Mouse (Mus musculus): ENCODE data around the gene Galnt14.

The Galnt14 gene

DNA sequence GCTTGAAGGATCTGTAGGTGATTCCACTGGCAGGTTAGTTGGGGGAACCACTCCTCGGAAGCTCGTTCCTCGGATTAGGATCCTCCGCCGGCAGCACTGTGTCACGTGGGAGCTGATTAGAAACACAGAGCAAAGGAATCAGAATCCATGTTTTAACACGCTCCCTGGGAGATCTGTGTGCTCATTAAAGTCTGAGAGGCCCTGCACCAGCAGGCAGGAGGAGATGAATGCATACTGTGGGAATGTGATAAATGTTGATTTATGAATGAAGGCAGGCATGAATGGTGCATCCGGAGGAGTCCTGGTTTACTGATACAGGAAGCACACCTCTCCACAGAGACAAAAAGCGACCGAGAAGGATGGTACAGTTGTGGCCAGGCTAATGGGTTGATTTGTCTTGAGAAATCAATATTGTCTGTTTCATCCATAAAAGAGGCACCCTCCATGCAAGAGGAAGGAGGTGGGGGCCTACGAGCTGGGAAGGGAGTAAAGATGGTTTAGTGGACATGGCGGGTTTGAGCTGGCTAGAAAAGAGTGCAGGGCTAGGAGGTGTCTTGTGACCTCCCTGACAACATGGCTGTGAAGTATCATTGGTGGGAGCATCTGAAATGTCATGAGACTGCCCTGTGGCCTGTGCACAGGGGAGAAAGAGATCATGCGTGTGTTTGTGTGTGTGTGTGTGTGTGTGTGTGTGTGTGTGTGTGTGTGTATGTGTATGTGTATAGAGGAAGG, 202.3 kb downstream of the Galnt14 start:
- no peak for DNase-seq (ENCODE audit: low spot score)

DNA sequence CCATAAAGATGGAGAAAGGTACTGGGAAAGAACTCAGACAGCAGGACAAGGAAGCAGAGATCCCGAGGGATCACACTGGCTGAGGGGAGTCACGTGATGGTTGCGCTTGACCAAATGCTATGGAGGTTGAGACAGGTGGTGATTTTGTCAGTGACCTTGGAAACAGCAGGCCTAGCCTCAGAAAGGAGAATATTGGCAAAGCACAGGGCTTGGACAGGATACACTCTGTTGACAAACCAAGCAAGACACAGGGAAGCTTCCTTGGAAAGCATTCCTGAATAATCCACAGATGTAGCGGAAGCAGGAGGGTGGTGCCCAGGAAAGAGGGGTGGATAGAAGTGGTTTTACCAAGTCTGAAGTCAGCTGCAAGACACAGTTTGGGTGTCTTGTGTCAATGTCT, 206.1 kb downstream of the Galnt14 start:
- DNase-seq (ENCODE audit: low spot score) = no peak

DNA sequence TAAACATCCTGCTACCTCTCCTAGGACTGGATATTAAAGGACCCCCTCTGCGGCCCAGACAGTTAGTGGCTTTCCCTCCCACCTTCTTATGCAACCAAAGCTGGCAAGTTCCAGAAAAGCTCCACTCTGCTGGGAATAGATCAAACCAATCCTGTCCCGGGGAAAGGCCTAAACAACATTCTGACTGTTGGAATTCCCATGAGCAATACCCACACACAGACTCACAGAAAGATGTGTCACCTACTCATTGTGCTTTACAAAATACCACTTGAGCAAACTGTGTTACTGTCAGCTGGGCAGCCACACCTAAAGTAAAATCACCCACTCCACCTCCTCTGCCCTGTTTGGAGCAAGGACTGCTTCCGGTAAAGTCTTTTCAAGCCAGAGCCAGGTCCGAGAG, 207.6 kb downstream of the Galnt14 start:
- no peak for DNase-seq (ENCODE audit: low spot score)

DNA sequence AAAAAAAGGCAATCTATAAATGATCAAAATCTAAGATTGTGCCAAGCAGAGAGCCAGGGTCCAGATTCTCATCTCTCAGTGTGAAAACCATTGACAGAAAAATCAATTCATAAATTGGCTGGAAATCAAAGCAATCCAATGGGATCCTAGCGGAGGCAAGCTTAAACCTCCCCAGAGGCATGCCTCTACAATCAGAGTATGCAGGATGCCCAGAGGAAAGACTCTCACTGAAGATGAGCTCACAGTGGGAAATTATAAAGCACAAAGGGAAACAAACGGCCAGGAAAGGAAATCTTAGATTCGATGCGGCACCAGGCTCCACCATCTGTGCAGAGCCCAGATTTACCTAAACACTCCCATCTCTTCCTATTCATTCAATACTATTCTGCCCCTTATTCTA, 220.7 kb downstream of the Galnt14 start:
- no peak for DNase-seq (ENCODE audit: low spot score)

DNA sequence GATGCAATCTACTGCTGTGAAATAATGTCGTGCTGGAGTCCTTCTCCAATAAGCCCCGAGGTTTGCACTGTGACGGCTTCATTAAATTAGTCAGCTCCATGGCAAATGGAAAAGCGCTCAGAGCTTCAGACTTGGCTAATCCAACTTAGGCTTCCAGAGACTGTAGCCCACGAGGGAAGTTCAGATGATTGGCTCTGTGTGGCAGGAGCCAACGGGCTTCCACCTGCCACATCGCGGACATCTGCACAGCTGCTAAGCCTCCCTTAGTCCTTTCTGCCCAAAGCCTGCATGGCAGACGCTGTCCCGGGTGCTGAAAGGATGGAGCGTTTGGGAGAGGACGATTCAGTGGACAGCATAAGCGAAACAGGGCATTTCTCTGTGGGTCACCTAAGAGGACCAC, 222.5 kb downstream of the Galnt14 start:
- no peak for DNase-seq (ENCODE audit: low spot score)

- no peak for DNase-seq (ENCODE audit: low spot score)
Observed at GRCm38 (mm10) chr17:73487380-73487779, 222.9 kb downstream of the Galnt14 start.

DNA sequence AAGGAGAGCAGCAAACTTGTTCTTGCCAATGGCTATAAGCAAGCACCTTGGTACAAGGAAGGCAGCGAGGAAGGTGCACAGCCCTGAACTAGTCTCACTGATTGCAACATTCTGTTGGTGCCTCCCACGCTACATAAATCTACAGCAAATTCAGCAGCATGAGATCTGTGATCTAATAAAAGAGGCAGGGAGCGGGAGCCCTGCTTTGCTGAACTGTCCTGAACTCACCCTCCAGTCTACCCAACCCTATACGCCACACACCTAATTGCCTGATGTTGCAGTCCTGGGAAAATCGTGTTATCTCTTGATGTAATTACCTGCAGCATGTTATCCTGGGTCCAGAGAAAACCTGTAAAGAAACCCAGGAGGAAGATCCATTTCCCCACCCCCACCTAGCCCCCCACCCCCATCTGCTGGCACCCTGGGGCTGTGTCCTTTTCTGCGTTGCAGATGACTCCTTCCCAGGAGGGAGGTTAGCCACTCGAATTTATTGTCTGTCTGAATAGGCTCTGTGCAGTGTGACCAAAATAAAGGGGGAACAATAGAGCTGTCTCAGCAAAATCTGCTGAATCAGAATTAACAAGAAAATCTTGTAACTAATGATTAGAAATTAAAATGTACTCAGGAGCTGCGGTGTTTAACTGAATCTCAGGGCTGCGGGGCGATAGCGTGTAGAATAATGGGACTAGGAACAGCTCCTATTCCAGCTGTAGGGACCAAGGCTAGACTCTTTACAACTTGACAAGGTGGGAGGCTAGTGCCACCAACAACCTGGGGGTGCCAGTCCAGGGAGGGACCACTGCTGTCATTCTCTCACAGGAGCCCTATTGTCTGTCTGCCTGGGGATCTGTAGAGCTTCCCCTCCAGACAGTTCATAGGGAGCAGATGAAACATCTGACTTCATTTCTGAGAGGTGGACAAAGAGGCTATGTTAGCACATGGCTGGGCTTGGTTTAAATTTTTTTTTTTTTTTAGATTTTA, 232.9 kb downstream of the Galnt14 start:
- DNase-seq (ENCODE audit: low spot score) = no peak

DNA sequence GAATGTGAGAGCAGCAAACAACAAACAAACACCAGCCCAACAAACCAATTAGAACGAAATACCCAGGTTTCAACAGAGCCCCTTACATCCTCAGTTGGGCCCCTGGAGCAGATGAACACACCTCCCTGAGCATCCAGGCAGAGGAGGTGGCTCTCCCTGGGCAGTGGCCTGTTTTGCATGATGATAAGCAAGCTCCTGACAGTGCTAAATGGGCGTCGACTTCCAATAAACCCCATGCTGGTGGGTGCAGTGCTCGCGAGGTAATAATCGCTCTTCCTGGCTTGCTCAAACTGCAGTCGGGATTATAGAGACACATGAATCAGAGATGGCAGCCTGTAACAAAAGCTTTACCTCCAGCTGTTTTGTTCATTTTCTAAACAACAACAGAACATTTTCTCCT, 235.9 kb downstream of the Galnt14 start:
- no peak for DNase-seq (ENCODE audit: low spot score)

DNA sequence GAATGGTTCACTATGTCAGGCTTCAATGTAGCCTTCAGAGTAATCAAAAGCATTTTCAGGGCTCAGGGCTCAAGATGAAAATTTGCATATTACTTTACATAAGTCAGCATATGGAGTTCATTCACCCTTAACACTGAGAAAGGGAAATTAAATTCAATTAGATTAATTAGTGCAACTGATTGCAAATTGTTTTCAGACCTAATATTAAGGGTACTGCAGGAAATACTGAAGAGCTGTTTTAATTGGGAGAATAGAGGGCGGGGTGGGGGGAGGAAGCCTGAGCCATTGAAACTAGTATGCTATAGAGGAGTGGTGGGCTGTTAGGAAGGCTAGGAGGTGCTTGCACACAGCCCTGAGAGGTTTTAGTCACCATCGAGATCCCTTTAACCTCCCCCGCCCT, 237.2 kb downstream of the Galnt14 start:
- DNase-seq (ENCODE audit: low spot score) = no peak

GRCm38 (mm10) chr17:73460874-73461273, 249.4 kb downstream of the Galnt14 start:
- DNase-seq (ENCODE audit: low spot score) = no peak

- no peak for DNase-seq (ENCODE audit: low spot score)
Observed at GRCm38 (mm10) chr17:73458741-73459140, 251.5 kb downstream of the Galnt14 start.

DNA sequence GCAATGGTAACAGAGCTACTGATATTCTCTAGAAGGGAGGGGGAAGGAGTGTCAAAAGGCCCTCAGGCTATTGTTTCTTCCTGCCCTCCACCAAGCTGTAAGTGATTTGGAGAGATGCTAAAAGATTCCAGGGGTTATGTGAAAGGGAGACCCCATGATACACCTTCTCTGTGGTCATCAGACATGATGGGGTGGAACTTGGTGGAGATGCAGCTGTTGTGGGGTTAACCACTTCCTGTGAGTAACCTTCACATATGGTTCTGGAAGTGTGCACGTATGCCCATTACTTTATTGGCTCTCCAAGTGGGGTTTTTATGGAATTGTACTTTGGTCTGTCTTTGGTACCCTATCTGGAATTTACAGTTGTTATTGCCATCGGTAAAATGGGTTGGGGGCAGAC, 253.7 kb downstream of the Galnt14 start:
- no peak for DNase-seq (ENCODE audit: low spot score)

- no peak for DNase-seq (ENCODE audit: low spot score)
Observed at GRCm38 (mm10) chr17:73453646-73454045, 256.6 kb downstream of the Galnt14 start.

- DNase-seq (ENCODE audit: low spot score) = no peak
Observed at GRCm38 (mm10) chr17:73452151-73452760, 258.0 kb downstream of the Galnt14 start.

DNA sequence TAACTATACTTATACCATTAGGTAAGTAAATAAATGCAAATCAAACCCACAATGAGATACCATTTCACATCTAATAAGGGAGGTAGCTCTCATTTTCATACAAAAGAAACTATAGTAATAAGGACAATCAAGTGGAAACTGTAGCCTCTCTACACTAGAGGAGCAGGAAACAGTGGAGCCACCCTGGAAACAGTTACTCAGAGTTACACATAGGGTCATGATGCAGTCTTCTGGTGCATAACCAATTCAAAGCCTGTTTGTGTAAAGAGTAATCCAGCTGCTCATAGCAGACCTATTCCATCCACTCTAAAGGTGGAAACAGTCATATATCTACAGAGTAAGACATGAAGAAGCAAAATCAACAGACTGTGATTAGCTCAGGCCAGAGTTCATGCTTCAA, 261.1 kb downstream of the Galnt14 start:
- DNase-seq (ENCODE audit: low spot score) = no peak
